Mouse (Mus musculus) bone marrow macrophage, adult 2 months (primary cell): ENCODE measurements around the gene Tmcc1. TPM values are rescaled to one million over a fixed set of nuclear protein-coding genes. Genes with fewer than 3 reads are reported as not detected.

Experiments
- H3K27ac ChIP-seq: 2 replicates; pipeline ENCODE4 v1.5.1; 2012; ENCODE audit warnings: low read depth, low read length; ENCODE audit not compliant: insufficient read depth
- H3K4me1 ChIP-seq: 2 replicates; pipeline ENCODE4 v1.6.1; 2012; ENCODE audit warnings: low read length; ENCODE audit not compliant: control insufficient read depth, insufficient read depth
- H3K4me3 ChIP-seq: 2 replicates; pipeline ENCODE4 v1.5.1; 2012; ENCODE audit warnings: mild to moderate bottlenecking, low read length, moderate library complexity; ENCODE audit not compliant: insufficient read depth
- CTCF ChIP-seq: IDR thresholded peaks from 2 replicates; pipeline ENCODE4 v1.5.1; 2012; ENCODE audit warnings: low read depth, mild to moderate bottlenecking, low read length, moderate library complexity
- POLR2A ChIP-seq: IDR thresholded peaks from 2 replicates; pipeline ENCODE4 v1.6.1; 2012; ENCODE audit warnings: mild to moderate bottlenecking, low read depth, low read length, borderline replicate concordance
- polyA plus RNA-seq: library from polyadenylated mRNA; stranded (reverse); fragments of >200 nt; gene quantifications from 2 replicates; pipeline ENCODE4 v1.2.4, GENCODE M21; 2012; ENCODE audit not compliant: missing spikeins, insufficient read depth, insufficient read length

The Tmcc1 gene
- polyA plus RNA-seq, 1 experiment, result 41.2 TPM

DNA sequence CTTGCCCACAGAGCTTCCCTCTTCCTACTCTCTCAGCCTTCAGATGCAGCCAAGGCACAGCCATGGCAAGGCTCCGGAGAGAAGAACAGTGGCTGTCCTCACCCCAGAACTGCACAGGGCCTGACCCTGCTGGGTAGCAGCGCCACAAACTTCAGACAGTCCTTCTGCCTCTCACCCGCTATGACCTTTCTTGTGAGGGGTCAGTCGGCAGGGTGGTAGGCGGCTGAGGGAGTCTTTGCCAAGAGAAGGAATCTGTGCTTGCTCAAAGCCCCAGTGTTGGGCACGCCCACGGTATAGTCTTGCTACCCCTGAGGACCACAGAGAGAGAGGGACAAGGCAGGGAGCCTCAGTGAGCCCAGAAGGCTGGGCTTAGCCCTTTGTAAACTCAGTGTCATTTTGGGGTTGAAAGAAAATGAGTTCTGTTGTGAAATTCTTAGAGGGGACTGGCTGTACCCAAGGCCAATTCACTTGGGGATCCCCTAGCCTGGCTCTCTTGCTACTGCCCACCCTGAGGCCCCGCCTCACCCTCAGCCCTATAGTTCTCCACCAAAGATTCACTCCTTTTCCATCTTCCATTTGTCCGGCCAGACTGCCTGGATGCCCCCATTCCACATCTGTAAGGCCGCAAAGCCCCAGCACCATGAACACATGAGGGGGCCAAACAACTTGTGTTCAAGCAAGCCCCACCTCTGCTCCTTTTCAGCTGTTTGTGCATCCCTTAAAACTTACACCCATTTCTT is 201.2 kb downstream of the Tmcc1 start:
- no peak for TF ChIP-seq POLR2A
- TF ChIP-seq CTCF, result no peak
- H3K4me3 ChIP-seq, result peak overlapping the region; percentile 94
- peaks cover 60% of the 10 kb centered on the region for H3K4me1 ChIP-seq
- H3K27ac ChIP-seq, result peak overlapping the region; percentile 46

DNA sequence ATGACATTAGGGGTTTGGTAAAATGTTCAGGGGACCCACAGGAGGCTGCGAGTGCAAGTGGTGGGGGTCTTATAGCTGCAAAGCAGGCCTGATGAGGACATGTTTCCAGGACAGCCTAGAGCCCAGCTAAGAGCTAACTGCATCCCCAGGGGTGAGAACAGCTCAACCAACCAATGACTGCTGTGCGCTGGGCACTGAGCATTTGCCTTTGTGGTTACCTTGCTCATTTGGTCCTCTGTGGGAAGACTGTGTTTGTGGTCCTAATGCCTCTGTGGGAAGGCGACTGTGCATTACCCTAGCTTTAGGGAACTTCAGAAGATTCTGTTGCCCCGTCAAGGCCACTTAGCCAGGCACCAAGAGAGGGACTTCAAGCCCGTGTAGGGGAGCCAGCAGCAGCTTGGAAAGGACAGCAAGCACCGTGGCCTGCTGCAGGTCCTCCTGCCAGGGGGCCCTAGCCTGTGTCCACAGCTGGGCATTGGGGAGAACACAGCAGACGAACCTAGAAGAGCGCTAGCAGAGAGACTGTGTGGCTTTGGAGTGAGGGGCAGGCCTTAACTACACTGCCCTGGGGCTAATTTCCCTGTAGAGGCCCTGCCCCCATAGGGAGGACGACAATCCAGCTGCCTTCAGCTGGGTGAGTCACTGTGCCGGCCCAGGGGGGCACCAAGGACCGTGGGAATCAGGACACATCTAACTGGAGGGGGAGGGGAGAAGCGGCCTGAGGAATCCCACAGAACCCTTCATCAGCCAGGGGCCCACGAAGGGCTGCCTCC is 202.0 kb downstream of the Tmcc1 start:
- Histone ChIP-seq H3K27ac (peak overlapping the region; percentile 46), H3K4me3 (peak overlapping the region; percentile 94), H3K4me1 (peaks cover 57% of the 10 kb centered on the region)
- no peak for TF ChIP-seq POLR2A
- no peak for TF ChIP-seq CTCF

GRCm38 (mm10) chr6:115990479-115990878 is 202.8 kb downstream of the Tmcc1 start:
- H3K4me3 ChIP-seq, result peak overlapping the region; percentile 94
- TF ChIP-seq CTCF, result no peak
- TF ChIP-seq POLR2A, result no peak
- H3K27ac ChIP-seq, result no peak overlapping the region
- H3K4me1 ChIP-seq, result peaks cover 50% of the 10 kb centered on the region

DNA sequence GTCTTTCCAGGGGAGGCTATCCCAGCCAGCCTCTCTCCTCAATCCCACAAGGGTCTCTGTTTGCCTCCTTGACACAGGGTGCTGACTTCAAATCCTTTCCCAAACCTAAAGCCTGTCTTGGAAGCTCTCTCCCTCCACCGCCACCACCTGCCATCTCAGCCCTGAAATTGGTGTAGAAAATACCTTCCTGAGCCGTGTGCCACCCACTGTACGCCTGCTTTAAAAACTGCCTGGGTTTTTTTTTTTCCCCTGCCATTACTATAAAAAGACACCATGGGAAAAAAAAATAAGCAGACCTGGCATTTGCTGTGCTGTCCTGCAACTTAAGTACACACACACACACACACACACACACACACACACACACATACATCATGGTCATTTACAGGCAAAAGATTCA is 203.2 kb downstream of the Tmcc1 start:
- Histone ChIP-seq H3K4me3 (no peak overlapping the region), H3K4me1 (peaks cover 50% of the 10 kb centered on the region), H3K27ac (no peak overlapping the region)
- TF ChIP-seq POLR2A (no peak), CTCF (no peak)

- no peak for TF ChIP-seq CTCF
- TF ChIP-seq POLR2A, result no peak
- peak overlapping the region; percentile 1; the same call in 1 of the 2 replicates for H3K4me3 ChIP-seq
- peaks cover 51% of the 10 kb centered on the region for H3K4me1 ChIP-seq
- peak overlapping the region; percentile 16 for H3K27ac ChIP-seq
These were observed 203.7 kb downstream of the Tmcc1 start for GRCm38 (mm10) chr6:115989607-115990006.

GRCm38 (mm10) chr6:115989032-115989431 is 204.3 kb downstream of the Tmcc1 start:
- TF ChIP-seq CTCF (no peak), POLR2A (no peak)
- Histone ChIP-seq H3K4me3 (no peak overlapping the region; the same call in 1 of the 2 replicates), H3K27ac (peak overlapping the region; percentile 16), H3K4me1 (peaks cover 54% of the 10 kb centered on the region)

DNA sequence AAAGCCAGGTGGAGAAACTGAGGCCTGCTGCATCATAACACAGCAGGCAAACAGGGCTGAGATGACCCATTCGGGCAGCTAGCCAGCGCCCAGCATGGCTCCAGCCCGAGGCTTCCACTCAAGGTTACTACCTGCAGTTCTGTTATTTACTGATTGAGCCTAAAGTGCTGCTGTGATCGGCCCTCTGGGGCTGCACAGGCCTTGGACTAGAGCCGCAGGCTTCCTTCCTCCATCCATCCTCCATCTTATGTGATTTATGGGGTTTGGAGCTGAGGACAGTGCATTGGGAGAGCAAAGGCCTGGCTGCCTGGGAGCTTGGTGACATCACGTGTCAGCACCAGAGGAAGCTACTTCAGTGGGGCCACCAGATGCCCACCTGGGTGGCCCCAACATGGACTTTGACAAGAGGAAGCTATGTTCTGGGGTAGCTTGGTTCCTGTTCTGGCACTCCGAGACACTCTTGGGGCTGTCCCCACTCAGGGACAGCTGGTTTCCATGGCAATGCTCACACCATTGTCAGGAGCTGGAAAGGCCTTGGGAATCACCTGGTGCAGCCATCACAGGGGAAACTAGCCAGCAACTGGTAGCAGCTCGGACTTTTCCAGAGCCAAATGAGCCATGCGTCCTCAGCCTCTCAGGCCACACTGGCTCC is 206.1 kb downstream of the Tmcc1 start:
- H3K4me1 ChIP-seq, result peaks cover 67% of the 10 kb centered on the region
- TF ChIP-seq CTCF (no peak), POLR2A (no peak)
- H3K27ac ChIP-seq, result no peak overlapping the region
- H3K4me3 ChIP-seq, result no peak overlapping the region

DNA sequence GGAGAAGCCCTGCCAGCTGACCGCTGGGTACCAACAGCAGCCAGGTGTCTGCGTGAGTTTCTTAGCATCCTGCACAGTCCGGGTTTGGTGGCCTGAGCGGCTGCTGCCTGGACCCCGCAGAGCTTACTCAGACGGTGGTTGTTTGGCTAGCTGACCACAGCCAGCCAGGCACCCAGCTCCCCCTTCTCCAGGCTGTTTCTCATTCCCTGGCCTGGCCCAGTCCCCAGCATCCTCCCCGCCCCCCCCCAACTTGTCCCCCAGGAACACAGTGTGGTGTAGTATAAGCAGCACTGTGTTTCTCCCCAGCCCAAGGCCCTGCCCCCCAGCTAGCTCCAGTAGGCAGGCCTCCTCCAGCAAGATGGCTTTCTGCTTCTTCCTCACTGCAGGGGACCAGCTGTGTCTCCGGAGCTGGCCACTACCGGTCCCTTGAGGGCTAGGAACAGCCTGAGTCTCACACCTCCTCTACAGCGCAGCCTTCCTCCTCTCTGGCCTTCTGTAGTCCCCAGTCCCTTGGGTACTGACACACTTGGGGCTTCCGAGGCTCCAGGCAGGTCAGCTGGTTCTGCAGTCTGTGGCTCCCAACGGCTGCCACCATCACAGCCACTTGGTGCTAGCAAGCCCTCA is 206.7 kb downstream of the Tmcc1 start:
- no peak overlapping the region for H3K4me3 ChIP-seq
- no peak overlapping the region for H3K27ac ChIP-seq
- H3K4me1 ChIP-seq, result peaks cover 72% of the 10 kb centered on the region
- TF ChIP-seq CTCF (no peak), POLR2A (no peak)

- TF ChIP-seq POLR2A, result no peak
- TF ChIP-seq CTCF, result no peak
- Histone ChIP-seq H3K4me1 (peaks cover 67% of the 10 kb centered on the region), H3K27ac (no peak overlapping the region), H3K4me3 (no peak overlapping the region)
These were observed 207.7 kb downstream of the Tmcc1 start for GRCm38 (mm10) chr6:115985622-115986021.
